Mouse (Mus musculus) embryonic fibroblast, embryonic 13.5 days (primary cell): Measurements from ENCODE around the gene Mroh3.

Experiments
- CTCF ChIP-seq: IDR thresholded peaks from 2 replicates; pipeline ENCODE4 v1.5.1; 2011; ENCODE audit warnings: mild to moderate bottlenecking, control low read depth, low read length, moderate library complexity, borderline replicate concordance; ENCODE audit not compliant: insufficient read depth
- POLR2A ChIP-seq: IDR thresholded peaks from 2 replicates; pipeline ENCODE4 v1.6.1; 2011; ENCODE audit warnings: low read depth, mild to moderate bottlenecking, control low read depth, low read length, moderate library complexity

- TF ChIP-seq CTCF (no peak), POLR2A (no peak)
These were observed 22.6 kb downstream of the Mroh3 start for GRCm38 (mm10) chr1:136190033-136190432.
